Mouse (Mus musculus) testis, adult 2 months (tissue): ENCODE results near the gene Ndst2.

Experiments used
- CTCF ChIP-seq: fragments of 200-500 bp; IDR thresholded peaks from 2 replicates; pipeline ENCODE4 v1.5.1; 2012; ENCODE audit warnings: low read depth, mild to moderate bottlenecking, inconsistent platforms, low read length, moderate library complexity; ENCODE audit not compliant: control insufficient read depth, insufficient read depth, insufficient replicate concordance
- POLR2A ChIP-seq: fragments of 200-500 bp; IDR thresholded peaks from 2 replicates; pipeline ENCODE4 v1.6.1; 2012; ENCODE audit warnings: low read depth, mild to moderate bottlenecking, inconsistent platforms, low read length, moderate library complexity; ENCODE audit not compliant: control insufficient read depth

- TF ChIP-seq CTCF (0 out of 2 replicates have a peak, but pooled peaks have one; percentile 2), POLR2A (peak; percentile 70)
Measured at GRCm38 (mm10) chr14:20674064-20674833, 60.1 kb downstream of the Ndst2 start, which contains the start of gene Sec24c.
